Mouse (Mus musculus) spleen, adult 2 months (tissue): Measurements from ENCODE around the gene Tex14.

Experiments
- CTCF ChIP-seq: fragments of 200-500 bp; IDR thresholded peaks from 2 replicates; pipeline ENCODE4 v1.5.1; 2011; ENCODE audit warnings: mild to moderate bottlenecking, inconsistent platforms; ENCODE audit not compliant: insufficient read depth, insufficient read length, insufficient replicate concordance; ENCODE audit errors: extremely low read depth
- POLR2A ChIP-seq: fragments of 200-500 bp; IDR thresholded peaks from 2 replicates; pipeline ENCODE4 v1.6.1; 2011; ENCODE audit warnings: low read depth, low read length, inconsistent platforms

GRCm38 (mm10) chr11:87455573-87455972 lies 50.7 kb downstream of the Tex14 start:
- TF ChIP-seq CTCF (no peak), POLR2A (no peak)
